Mouse (Mus musculus) hindbrain, embryonic 13.5 days (tissue): ENCODE results near the gene Tigd4. TPM values are rescaled to one million over a fixed set of nuclear protein-coding genes. Genes with fewer than 3 reads are reported as not detected.

Source experiments
- ATAC-seq: fragments of 200-750 bp; cut with Nextera tagmentation; 2 replicates; pipeline ENCODE4 v1.8.0; 2017; ENCODE audit warnings: moderate TSS enrichment; ENCODE audit not compliant: low FRiP score
- H3K27ac ChIP-seq: fragments of 300-500 bp; sonication (generic); 2 replicates; pipeline ENCODE4 v1.5.1; 2015; ENCODE audit warnings: inconsistent platforms, mild to moderate bottlenecking, moderate library complexity
- H3K27me3 ChIP-seq: fragments of 300-500 bp; sonication (generic); 2 replicates; pipeline ENCODE4 v1.6.1; 2015; ENCODE audit warnings: mild to moderate bottlenecking, inconsistent platforms
- H3K36me3 ChIP-seq: fragments of 300-500 bp; sonication (generic); 2 replicates; pipeline ENCODE4 v1.6.1; 2015; ENCODE audit warnings: mild to moderate bottlenecking, inconsistent platforms
- H3K4me1 ChIP-seq: fragments of 300-500 bp; sonication (generic); replicated peaks from 2 replicates; pipeline ENCODE4 v1.6.1; 2015; ENCODE audit warnings: inconsistent platforms
- H3K4me2 ChIP-seq: fragments of 300-500 bp; sonication (generic); 2 replicates; pipeline ENCODE4 v1.6.1; 2015; ENCODE audit warnings: inconsistent platforms, mild to moderate bottlenecking, moderate library complexity
- H3K4me3 ChIP-seq: fragments of 300-500 bp; sonication (generic); 2 replicates; pipeline ENCODE4 v1.5.1; 2015; ENCODE audit warnings: mild to moderate bottlenecking, inconsistent platforms
- H3K9ac ChIP-seq: fragments of 300-500 bp; sonication (generic); 2 replicates; pipeline ENCODE4 v1.6.1; 2015; ENCODE audit warnings: mild to moderate bottlenecking, inconsistent platforms
- H3K9me3 ChIP-seq: fragments of 300-500 bp; sonication (generic); 2 replicates; pipeline ENCODE4 v1.6.1; 2016; ENCODE audit warnings: inconsistent platforms
- WGBS: fragments of 180-500 bp; shearing (Covaris S2); methylation state at CpG from one replicate; pipeline ENCODE4 v1.1.7; 2015; 5-methylcytosine and 5-hydroxymethylcytosine counted together
- polyA plus RNA-seq: library from polyadenylated mRNA; unstranded; fragments of >200 nt; fragmentation: Nextera tagmentation; extraction: Ambion mirVana; gene quantifications from 2 replicates; pipeline ENCODE4 v1.2.1, GENCODE M21; 2015

Tigd4 gene
- polyA plus RNA-seq, 1 experiment from 2014 or later = not detected

DNA sequence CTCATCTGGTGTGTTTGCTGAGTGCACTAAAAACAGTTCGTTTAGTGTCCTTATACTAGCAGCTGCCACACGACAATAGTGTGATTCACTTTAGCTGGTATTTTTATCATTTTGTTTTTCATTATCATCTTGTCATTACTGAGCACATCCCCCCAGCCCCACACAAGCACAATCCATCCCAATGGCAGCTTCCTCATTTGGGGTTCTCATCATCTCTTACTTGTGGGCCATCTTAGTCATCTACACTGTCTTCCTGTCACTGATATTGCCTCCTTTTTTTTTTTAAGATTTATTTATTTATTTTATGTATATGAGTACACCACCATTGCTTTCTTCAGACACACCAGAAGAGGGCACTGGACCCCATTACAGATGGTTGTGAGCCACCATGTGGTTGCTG is 25.3 kb downstream of the Tigd4 start:
- H3K27ac ChIP-seq = no peak overlapping the region
- no peaks in the 10 kb centered on the region for H3K9me3 ChIP-seq
- no peak overlapping the region for H3K4me3 ChIP-seq
- no peaks in the 10 kb centered on the region for H3K4me1 ChIP-seq
- no peak for ATAC-seq
- H3K4me2 ChIP-seq = no peak overlapping the region
- no peak overlapping the region for H3K9ac ChIP-seq
- 94% methylated on average over 2 of the region's 2 CpGs for WGBS
- H3K36me3 ChIP-seq = no peaks in the 10 kb centered on the region
- H3K27me3 ChIP-seq = no peaks in the 10 kb centered on the region

DNA sequence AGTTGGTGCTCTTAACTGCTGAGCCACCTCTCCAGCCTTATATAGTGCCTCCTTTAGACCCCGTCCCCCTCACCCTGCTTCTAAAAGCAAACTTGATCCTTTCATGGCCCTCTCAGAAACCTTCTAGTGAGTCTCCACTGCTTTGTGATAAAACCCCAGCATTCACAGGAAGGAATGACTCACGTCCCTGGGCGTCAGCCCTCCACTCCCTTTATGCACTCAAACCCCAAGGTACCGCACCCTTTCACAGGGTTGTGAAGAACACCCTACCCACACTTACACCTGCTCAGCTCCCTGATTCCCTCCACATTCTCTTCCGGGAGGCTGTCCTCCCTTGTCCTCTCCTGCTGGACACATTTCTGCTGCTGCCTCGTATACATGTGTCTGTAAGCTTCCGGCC is 25.7 kb downstream of the Tigd4 start:
- Histone ChIP-seq H3K4me2 (no peak overlapping the region), H3K27ac (no peak overlapping the region), H3K4me1 (no peaks in the 10 kb centered on the region), H3K4me3 (no peak overlapping the region), H3K27me3 (no peaks in the 10 kb centered on the region), H3K9me3 (no peaks in the 10 kb centered on the region), H3K9ac (no peak overlapping the region), H3K36me3 (no peaks in the 10 kb centered on the region)
- WGBS = 96% methylated on average over 7 of the region's 7 CpGs
- ATAC-seq = no peak

DNA sequence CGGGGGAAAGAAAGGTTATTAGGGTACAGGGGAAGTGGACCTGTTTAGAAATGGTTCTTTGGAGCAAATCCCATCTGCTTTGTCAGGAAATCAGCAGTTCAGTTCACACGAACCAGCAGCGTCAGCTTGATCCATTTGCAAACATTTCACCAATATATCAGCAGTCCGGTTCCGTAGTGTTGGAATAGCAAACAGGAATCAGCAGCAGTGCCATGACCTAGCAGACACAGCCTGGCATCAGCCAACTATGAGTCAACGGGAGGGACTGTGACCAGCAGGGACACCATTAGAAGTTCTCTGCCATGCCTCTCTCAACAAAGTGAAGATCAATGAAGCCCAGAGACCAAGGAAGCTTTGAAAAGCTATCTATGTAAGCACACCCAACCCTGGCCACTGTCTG is 26.4 kb downstream of the Tigd4 start:
- WGBS = 94% methylated on average over 6 of the region's 6 CpGs
- Histone ChIP-seq H3K4me1 (no peaks in the 10 kb centered on the region), H3K9me3 (no peaks in the 10 kb centered on the region), H3K27me3 (no peaks in the 10 kb centered on the region), H3K4me2 (no peak overlapping the region), H3K9ac (no peak overlapping the region), H3K36me3 (no peaks in the 10 kb centered on the region), H3K4me3 (no peak overlapping the region), H3K27ac (no peak overlapping the region)
- ATAC-seq = no peak

DNA sequence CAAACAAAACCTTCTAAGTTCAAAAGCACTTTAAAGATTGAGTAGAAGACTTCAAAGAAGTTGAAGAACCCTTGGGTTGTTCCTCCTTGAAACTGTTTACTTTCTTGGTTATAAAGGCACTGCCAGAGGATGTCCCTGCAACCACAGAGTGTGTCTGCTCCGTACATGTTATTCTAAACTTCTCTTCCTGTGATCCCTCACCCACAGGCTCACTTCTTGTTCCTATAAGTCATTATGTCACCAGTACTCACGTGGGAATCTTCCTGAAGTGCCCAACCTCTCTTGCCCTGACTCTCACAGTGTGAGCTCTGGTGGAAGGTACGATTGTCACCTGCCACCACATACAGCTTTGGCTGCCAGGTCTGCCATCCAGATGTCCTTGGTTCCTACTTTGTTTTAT is 28.7 kb downstream of the Tigd4 start:
- no peak for ATAC-seq
- no peak overlapping the region for H3K27ac ChIP-seq
- 74% methylated on average over 3 of the region's 3 CpGs for WGBS

DNA sequence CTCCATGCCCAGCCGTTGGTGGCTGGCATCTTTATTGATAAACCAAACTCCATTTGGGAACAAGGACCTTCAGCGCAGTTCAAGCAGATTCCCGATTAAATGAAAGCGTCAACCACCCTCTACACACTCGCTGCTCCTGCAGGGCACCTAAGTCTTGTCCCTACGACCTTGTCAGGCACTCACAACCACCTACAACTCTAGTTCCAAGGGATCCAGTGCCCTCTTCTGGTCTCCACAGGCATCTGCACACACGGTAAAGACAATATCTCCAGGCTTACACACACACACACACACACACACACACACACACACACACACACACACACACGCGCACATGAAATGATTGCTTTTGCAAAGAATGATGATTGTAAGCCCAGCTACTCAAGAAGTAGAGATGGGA is 38.2 kb downstream of the Tigd4 start:
- ATAC-seq = no peak
- 96% methylated on average over 9 of the region's 9 CpGs for WGBS
- no peak overlapping the region for H3K27ac ChIP-seq

More for the DNA sequence above, 28.7 kb downstream of the Tigd4 start:
- Histone ChIP-seq H3K4me3 (no peak overlapping the region), H3K36me3 (no peaks in the 10 kb centered on the region), H3K4me1 (peaks cover 3% of the 10 kb centered on the region; the same call in 1 of the 2 replicates), H3K27me3 (no peaks in the 10 kb centered on the region), H3K4me2 (no peak overlapping the region), H3K9me3 (no peaks in the 10 kb centered on the region), H3K9ac (no peak overlapping the region)

DNA sequence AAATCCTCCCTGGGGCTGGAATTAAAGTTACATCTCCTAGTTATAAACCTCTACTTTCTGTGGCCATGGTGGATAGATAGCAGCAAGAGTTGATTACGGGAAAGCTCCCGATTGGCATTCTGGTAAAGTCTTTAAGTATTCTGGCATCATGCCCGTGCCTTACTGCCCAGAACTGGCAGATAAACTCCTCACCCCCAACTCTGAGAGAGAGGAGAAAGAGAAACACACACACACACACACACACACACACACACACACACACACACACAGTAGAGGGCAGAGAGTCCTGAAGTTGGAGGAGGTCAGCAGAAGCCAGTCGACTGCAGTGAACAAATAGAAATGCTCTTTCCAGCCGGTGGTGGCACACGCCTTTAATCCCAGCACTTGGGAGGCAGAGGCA is 43.7 kb downstream of the Tigd4 start:
- Histone ChIP-seq H3K9ac (no peak overlapping the region), H3K9me3 (0 out of 2 replicates have a peak, but pooled peaks cover 4% of the 10 kb centered on the region), H3K4me1 (peaks cover 11% of the 10 kb centered on the region), H3K4me2 (no peak overlapping the region), H3K4me3 (no peak overlapping the region), H3K36me3 (no peaks in the 10 kb centered on the region), H3K27ac (no peak overlapping the region), H3K27me3 (0 out of 2 replicates have a peak, but pooled peaks cover 8% of the 10 kb centered on the region)
- no peak for ATAC-seq
- WGBS = 89% methylated on average over 6 of the region's 6 CpGs

More for the DNA sequence above, 38.2 kb downstream of the Tigd4 start:
- Histone ChIP-seq H3K4me3 (no peak overlapping the region), H3K27me3 (no peaks in the 10 kb centered on the region), H3K9ac (no peak overlapping the region), H3K4me2 (no peak overlapping the region), H3K9me3 (0 out of 2 replicates have a peak, but pooled peaks cover 4% of the 10 kb centered on the region), H3K36me3 (no peaks in the 10 kb centered on the region), H3K4me1 (no peaks in the 10 kb centered on the region)

DNA sequence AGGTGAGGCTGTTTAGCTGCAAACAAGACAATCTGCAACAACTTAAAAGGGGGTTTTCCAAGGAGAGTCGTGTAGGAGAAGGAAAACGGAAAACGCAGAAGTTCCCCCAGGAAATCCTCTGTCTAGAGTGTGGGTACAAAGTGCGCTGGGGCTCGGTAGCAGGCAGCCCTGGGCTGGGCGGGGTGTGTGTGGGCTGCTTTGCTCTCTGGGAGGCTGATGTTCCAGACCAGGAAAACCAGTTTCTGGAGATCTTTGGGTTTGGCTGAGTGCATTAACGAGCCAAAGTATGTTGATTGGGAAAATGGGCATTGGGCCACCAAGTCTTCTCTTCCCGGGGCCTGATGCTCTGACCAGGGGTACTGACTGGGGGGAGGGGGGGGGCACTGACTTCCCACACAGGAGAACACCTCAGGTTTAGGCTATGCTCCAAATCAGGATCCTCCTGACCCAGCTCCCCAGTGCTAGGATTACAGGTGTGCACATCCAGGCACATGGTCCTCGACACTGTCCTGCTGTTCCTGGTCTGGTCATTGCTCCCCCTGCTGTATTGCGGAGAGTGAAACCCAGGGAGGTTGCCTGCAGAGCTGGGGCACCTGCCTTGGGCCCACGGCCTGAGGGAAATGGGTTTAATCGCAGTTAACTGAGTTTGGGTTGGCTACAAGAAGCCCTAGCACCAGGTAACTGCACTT is 44.7 kb downstream of the Tigd4 start:
- Histone ChIP-seq H3K36me3 (no peaks in the 10 kb centered on the region), H3K9ac (no peak overlapping the region), H3K4me1 (peaks cover 11% of the 10 kb centered on the region), H3K27me3 (0 out of 2 replicates have a peak, but pooled peaks cover 8% of the 10 kb centered on the region), H3K9me3 (0 out of 2 replicates have a peak, but pooled peaks cover 4% of the 10 kb centered on the region), H3K4me3 (no peak overlapping the region), H3K27ac (no peak overlapping the region), H3K4me2 (no peak overlapping the region)
- WGBS = 80% methylated on average over 12 of the region's 12 CpGs
- no peak for ATAC-seq

DNA sequence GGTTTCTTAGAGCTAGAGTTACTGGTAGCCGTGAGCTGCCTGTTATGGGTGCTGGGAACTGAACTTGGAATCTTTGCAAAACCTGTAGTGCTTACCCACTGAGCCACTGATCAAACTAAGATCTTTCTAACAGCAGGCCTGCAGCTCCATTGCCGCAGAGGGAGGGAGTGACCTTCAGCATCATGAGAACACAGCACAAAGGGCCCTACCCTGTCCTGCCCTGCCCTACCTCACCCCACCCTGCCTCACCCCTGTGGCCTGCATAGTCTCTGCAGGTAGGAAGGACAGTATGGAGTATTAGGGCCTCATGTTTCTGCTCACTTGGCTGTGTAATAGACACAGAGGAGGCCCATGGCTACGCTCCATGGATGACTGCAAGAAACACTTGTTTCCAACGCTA is 45.5 kb downstream of the Tigd4 start:
- Histone ChIP-seq H3K36me3 (no peaks in the 10 kb centered on the region), H3K27ac (no peak overlapping the region), H3K9ac (no peak overlapping the region), H3K4me2 (no peak overlapping the region), H3K4me1 (peaks cover 11% of the 10 kb centered on the region), H3K27me3 (0 out of 2 replicates have a peak, but pooled peaks cover 8% of the 10 kb centered on the region), H3K9me3 (0 out of 2 replicates have a peak, but pooled peaks cover 4% of the 10 kb centered on the region), H3K4me3 (no peak overlapping the region)
- no peak for ATAC-seq
- whole genome bisulfite sequencing = 88% methylated on average over 4 of the region's 4 CpGs

DNA sequence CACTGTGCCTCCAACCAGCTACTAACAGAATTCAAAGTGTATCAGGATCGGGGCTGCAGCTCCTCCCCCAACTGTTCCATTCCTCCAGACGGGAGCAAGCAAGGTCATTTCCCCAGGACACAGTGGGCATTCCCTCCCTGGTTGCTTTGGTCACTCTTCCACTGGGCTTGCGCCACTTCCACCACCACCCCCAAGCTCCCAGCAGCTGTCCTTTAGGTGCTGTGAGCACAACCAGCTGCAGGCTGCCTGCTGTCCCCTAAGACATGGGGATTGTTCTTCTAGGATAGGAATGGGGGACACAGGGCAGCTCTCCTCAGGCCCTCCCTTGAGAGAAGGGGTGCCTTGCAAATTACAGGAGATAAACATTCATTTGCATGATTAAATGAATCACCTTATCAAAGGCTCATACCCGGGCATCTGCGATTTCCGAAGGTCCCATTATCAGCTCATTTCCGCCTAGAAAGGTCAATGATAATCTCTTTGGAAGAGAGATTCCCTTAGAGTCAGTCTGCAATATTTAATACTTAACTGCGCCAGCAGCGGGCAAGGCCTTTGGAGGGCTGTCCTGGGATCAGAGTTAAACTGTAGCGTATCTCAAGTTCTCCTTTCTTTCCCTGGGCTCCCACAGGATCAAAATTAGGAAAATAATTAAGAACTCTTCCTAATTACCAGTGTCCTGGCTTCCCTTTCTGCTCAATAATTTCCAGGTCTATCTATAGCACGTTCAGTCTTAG is 46.6 kb downstream of the Tigd4 start:
- no peak overlapping the region for H3K4me3 ChIP-seq
- H3K9me3 ChIP-seq = 0 out of 2 replicates have a peak, but pooled peaks cover 2% of the 10 kb centered on the region
- H3K9ac ChIP-seq = no peak overlapping the region
- 42% methylated on average over 11 of the region's 11 CpGs for WGBS
- H3K4me1 ChIP-seq = peaks cover 11% of the 10 kb centered on the region
- H3K27ac ChIP-seq = no peak overlapping the region
- 0 out of 2 replicates have a peak, but pooled peaks cover 8% of the 10 kb centered on the region for H3K27me3 ChIP-seq
- H3K36me3 ChIP-seq = no peaks in the 10 kb centered on the region
- no peak for ATAC-seq
- H3K4me2 ChIP-seq = no peak overlapping the region

DNA sequence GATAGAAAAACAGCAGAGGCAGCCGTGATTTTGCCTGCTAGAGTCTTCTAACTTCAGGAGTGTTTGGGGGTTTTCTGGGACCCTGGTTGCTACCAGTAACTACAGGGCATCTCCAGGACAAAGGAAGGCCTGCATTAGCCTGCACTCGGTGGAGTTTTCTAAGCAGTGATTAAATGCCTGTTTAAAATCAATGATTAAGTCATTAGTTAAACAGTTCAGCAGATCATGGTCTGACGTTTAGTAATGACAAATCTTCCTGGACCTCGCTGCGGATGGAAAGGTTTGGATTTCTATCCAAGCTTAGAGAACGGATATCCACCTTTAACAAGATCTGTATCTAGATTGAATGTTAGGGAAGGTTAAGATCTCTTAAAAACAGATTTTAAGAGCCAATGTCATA is 47.2 kb downstream of the Tigd4 start:
- Histone ChIP-seq H3K27me3 (0 out of 2 replicates have a peak, but pooled peaks cover 8% of the 10 kb centered on the region), H3K4me2 (no peak overlapping the region), H3K36me3 (no peaks in the 10 kb centered on the region), H3K4me1 (peaks cover 11% of the 10 kb centered on the region), H3K27ac (no peak overlapping the region), H3K9ac (no peak overlapping the region), H3K9me3 (no peaks in the 10 kb centered on the region), H3K4me3 (no peak overlapping the region)
- 37% methylated on average over 6 of the region's 6 CpGs for WGBS
- no peak for ATAC-seq

DNA sequence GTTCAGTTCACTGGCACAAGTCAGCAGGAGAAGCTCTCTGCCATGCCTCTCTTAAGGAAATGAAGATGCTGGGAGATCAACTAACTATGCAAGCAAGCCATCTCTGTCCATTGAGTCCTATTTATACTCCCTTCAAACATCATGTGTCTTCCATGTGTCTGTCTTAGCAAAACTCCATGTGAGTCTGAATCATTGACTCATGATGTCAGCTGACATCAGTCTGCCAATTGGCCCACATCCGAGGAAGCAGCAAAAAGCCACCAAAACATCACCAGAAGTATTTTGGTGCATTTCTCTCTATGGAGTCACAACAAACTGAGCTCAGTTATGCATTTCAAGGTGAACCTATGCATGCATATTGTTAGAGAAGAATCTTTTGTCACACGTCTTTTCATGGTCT is 48.0 kb downstream of the Tigd4 start:
- Histone ChIP-seq H3K4me1 (peaks cover 11% of the 10 kb centered on the region), H3K36me3 (no peaks in the 10 kb centered on the region), H3K27me3 (0 out of 2 replicates have a peak, but pooled peaks cover 8% of the 10 kb centered on the region), H3K4me2 (no peak overlapping the region), H3K27ac (no peak overlapping the region), H3K9ac (no peak overlapping the region), H3K4me3 (no peak overlapping the region), H3K9me3 (no peaks in the 10 kb centered on the region)
- 90% methylated on average over 2 of the region's 2 CpGs for WGBS
- ATAC-seq = no peak

DNA sequence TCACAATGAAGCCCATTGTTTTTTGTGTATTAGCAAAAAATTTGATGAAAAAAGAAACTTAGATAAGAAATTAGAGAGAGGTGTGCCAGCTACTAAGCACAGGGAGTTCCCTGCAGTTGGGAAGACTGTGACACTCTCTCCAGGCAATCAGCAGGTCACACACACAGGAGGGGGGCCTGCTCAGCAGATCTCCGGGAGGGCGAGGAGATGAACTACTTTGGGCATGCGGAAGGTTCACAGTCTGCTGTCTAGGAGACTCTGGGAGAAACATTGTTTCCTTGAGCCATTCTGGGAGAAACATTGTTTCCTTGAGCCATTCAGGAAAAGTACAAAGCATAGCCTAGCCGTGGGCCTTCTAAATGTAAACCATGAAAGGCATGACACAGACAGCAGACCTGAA is 49.6 kb downstream of the Tigd4 start:
- ATAC-seq = no peak
- Histone ChIP-seq H3K4me2 (no peak overlapping the region), H3K27ac (no peak overlapping the region), H3K9ac (no peak overlapping the region), H3K27me3 (0 out of 2 replicates have a peak, but pooled peaks cover 8% of the 10 kb centered on the region), H3K4me1 (peaks cover 18% of the 10 kb centered on the region), H3K9me3 (no peaks in the 10 kb centered on the region), H3K36me3 (no peaks in the 10 kb centered on the region), H3K4me3 (no peak overlapping the region)
- WGBS = 42% methylated on average over 4 of the region's 4 CpGs
